Mouse (Mus musculus): ENCODE results near the gene Mrs2. TPM values are rescaled to one million over a fixed set of nuclear protein-coding genes. Genes with fewer than 3 reads are reported as not detected.

Mrs2 gene
- total RNA-seq (2021): 10 to 100 TPM; 50.1 to 61.3 TPM
- long read RNA-seq, experiment 1, full-length matches to known transcripts: 21 of 27 reads
- long read RNA-seq, experiment 1, partial matches to known transcripts: 1 of 27 reads
- long read RNA-seq, experiment 1, other reads (novel, unspliced or antisense): 5 of 27 reads
- long read RNA-seq, experiment 2, full-length matches to known transcripts: 36 of 49 reads
- long read RNA-seq, experiment 2, partial matches to known transcripts: 2 of 49 reads
- long read RNA-seq, experiment 2, other reads (novel, unspliced or antisense): 11 of 49 reads

DNA sequence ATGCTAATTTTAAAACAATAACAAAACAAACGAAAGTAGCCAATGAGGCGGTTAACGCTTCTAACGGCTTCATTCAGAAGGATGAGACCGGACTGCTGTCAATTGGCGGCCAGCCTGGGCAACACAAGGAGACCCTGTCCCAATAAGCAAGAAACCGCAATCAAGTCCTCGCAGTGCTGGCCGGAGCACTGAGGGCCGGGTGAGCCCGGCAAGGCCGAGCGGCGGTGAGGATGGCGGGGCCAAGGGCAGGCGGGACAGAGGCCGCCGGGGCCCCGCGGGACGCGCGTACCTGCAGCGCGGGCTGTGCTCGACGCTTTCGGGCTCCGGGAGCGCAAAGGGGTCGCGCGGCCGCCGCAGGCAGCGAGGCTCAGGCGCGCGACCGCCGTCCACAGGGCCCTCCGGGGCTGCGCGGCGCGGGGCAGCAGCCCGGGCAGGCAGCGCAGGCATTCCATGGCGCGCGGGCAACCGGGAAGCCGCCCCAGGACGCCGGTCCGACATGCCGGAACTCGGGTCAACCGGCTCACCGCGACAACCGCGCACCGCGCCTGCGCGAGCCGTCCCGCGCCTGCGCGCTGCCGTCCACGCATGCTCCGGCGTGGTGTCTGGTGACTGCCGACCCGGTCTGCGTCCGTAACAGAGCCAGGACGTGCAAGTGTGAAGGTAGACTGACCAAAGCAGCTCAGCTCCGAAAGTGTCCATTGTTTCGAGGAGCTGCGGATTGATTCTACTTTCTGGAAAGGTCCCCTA is at the start of gene Mrs2:
TSS of gene Mrs2 (minus strand) at position 587 of the 747 bp plus-strand sequence.
- peak; percentile 89 to 90 for DNase-seq (ENCODE audit: low spot score in 2 of 2)

DNA sequence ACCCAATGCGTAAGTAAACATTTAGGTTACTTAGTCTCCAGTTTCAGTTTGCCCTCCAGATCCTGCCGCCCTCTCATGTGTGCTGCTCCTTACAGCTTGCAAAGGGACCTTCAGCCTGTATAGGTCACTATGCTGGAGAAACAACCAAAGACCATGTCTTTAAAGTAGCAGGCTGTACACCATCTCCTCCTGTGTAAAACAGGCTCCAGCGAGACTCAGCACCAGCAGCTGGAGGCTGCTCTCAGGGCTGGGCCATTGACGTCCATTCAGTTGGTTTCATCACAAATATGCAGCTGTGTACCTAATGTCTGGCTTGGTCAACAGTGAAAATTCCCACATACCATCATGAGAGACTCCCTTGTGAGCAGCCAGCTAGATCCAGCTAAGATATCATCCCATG is 49.6 kb upstream of the Mrs2 start:
- no peak for DNase-seq (ENCODE audit: low spot score in 2 of 2)

DNA sequence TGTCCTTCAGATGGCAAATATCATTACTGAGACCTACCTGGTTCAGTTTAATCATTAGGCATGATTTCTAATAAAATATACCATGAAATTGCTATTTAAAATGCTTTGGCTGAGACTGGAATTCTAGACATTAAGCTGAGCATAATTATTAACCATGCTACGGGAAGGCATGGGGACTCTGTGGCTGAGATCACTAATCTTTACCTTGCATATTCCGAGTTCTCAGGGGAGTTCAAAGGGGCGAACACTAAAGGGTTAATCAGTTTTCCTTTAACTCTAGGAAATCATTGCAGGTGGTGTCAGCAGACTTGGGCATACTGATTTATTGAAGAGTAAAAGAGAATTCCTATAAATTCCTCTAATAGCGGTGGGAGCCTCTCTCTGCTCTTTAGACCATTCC is 47.0 kb upstream of the Mrs2 start:
- DNase-seq (ENCODE audit: low spot score in 2 of 2): no peak

DNA sequence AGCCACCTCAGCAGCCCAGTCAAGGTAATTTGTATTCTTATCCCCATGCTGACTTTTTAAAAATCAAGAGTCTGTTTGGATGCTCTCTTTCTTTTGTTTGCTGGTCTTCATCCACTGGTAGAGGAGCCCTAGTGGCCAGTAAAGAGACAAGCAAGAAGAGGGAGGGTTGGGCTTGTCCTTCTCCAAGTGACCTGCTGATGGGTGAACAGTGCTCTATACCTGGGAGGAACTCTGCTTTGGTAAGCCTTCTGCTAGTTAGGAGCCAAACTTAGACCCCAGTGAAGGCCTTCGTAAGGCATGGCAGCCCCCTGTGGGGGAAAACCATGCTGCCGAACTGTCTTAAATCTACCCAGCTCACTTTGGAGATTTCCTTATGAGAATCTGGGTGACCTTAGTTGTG is 46.5 kb upstream of the Mrs2 start:
- DNase-seq (ENCODE audit: low spot score in 2 of 2): no peak

DNA sequence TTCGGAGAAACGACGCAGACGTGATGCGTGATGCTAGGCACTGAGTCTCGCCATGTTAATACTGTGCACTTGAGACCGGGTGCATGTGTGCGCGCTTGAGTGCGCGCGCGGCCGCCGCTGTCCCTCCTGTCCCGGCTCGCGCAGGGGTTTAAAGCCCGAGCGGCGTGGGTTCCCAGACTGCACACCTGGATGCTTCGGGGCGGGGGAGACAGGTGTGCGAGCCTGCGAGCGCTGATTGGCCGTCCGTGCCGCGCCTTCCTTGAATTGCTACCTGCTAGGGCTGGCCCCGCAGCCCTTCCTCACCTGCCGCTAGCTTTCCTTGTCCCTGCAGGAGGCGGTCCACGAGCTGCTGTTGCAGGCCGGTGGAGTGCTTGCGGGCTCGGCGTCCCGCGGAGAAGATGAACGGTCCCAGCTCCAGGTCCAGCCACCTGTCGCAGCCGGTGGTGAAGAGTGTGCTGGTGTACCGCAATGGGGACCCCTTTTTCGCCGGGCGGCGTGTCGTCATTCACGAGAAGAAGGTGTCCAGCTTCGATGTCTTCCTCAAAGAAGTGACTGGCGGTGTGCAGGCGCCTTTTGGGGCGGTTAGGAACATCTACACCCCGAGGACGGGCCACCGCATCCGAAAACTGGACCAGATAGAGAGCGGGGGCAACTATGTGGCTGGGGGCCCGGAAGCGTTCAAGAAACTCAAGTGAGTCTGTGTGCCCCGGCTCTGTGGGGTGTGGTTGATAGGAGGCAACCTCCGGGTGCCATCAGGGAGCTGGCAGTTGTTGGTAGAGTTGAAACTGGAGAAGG is 35.9 kb upstream of the Mrs2 start, which contains the start of gene Dcdc2a:
TSS of gene Dcdc2a (plus strand) at position 132 of the 795 bp plus-strand sequence.
- DNase-seq (ENCODE audit: low spot score in 2 of 2): no peak

DNA sequence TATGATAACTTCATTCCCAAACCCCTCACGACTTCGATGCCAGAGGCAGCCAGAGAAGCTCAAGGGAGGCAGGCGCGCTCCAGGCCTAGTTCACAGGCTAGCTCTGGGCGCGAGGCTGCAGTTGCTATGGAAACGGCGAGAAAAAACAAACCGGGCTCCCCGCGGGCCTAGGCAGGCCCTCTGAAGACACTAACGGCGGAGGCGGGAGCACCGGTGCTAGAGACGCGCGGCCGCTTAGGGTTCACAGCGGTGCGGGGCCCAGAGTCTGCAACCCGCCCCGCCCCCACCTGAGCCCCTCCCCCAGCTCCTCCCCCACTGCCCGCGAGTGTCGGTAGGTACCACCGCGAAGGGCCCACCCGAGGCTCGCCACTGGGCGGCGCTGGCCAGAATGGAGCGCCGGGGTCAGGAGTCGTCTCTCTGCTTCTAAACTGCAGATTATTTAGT is 35.0 kb upstream of the Mrs2 start:
- peak; percentile 20 to 31 for DNase-seq (ENCODE audit: low spot score in 2 of 2)

DNA sequence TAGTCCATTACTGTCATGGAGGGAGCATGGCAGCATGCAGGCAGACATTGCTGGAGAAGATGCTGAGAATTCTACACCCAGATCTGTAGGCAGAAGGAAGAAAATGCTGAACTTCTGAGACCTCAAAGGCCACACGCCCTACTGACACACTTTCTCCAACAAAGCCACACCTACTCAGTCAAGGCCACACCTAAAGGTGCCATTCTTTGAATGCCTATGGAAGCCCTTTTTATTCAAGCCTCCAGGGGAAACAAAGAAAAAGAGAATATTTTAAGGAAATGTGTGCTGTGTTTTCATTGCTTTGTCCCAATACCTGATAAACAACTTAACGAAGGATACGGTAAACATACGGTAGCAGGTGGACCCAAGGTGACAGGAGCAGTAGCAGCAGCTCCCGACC is 32.5 kb upstream of the Mrs2 start:
- DNase-seq (ENCODE audit: low spot score in 2 of 2): no peak

DNA sequence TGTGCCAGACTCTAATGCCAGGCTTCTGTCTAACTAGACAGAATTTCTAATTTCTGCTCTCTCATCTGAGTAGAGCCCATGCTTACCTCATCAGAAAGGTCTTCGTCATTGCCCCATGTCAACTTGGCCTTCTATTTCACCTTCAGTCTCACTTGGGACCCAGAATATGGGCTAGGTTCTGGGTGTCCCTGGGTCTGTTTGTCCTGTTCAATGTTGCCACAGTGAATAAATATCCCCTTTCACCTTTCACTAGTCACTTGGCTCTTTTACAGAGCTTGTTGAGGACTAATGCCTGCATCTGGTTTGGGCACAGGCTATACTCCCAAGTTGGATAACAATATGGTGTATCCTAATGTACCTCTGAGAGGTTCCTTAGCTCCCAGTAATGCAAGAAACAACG is 19.3 kb upstream of the Mrs2 start:
- no peak for DNase-seq (ENCODE audit: low spot score in 2 of 2)

DNA sequence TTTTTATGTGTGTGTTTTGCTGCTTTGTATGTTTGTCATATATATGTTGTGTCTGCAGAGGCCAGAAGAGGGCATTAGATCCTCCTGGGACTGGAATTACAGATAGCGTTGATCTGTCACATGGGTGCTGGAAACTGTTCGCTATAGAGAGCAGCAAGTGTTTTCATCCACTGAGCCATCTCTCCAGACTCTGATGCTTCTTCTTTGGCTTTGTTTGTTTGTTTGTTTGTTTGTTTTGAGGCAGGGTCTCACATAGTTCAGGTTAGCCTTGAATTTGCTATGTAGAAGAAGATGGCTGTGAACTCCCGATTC is 6.9 kb upstream of the Mrs2 start:
- no peak for DNase-seq (ENCODE audit: low spot score in 2 of 2)

DNA sequence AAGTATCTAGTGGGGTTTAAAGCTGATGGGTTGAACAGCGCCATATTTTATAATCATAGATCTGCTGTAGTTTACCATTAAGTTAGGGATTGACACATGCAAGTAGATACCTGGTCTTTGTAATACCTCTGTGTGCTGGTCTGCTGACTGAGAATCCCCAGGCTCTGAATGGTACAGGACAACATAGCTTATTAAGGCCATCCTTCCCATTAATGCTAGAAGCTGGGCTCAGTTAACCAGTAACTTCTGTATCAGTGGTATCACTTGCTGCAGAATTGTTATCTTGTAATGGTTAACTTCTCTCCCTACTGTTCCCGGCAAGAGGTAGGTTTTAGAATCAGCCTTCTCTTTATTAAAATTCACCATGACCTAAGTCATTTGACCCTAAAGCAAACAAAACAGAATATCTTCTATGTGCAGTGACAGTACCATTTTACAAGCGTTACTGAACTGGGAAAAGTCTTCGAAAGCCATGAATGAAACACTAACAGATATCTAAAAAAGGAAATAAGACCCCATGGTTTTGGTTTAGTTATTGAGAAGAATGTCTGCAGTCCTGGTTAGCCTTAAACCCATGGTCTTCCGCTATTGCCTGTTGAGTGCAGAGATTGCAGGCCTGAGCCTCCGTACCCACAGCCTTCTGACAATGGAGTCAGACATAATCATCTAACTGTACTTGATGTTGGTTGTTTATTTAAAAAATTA is 6.4 kb upstream of the Mrs2 start:
- DNase-seq (ENCODE audit: low spot score in 2 of 2): no peak

DNA sequence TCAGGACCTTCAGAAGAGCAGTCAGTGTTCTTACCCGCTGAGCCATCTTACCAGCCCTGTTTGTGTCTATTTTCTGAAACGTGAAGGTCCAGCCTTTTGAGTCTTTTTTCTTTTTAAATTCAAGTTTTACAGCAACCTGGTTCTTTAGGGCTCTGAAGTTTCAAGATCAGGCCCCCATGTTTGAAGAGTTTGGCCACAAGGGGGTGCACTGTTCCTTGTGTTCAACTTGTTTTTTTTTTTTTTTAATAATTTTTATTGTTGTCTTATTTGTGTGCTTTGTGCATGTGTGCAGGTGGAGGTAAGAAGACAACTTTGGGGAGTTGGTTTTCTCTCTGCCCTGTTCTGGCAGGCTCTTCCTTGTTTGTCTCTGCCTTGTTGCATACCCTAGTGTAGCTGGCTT is 4.5 kb upstream of the Mrs2 start:
- DNase-seq (ENCODE audit: low spot score in 2 of 2): peak; percentile 25 to 34

DNA sequence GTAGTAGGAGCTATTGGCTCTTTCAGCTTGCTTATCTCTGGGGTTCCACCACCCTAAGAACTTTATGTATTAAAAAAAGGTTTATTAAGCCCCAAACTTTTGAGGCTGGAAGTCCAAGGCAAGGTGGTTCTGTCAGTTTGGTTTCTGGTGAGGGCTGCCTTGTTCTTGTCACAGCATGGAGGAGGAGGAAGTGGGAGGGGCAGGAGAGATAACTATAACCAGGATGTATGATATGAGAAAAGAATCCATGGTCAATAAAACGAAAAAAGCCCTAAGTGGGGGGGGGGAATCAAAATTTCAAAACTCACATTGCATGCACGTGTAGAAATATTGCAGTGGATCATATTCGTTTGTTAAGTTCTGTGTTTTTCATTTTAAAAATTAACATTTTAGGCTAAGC is 3.0 kb upstream of the Mrs2 start:
- DNase-seq (ENCODE audit: low spot score in 2 of 2): no peak

DNA sequence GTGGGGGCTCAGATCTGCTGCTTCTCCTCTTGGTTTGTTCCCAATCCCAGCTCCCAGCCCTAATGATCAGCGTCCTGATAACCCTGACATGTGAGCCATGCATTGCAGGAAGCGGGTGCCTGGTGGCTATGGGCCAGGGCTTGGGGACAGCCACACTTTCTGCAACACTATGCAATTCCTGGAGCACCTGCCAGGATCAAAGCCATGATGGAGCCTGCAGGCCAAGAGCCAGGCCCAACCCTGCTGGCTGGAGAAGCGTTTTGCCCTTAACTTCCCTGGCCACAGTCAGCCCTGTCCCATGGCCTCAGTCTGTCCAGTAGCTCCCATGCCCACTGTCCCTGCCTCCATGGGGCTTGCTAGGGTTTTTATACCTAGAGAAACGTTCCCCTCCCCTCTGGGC is 2.2 kb upstream of the Mrs2 start:
- no peak for DNase-seq (ENCODE audit: low spot score in 2 of 2)

DNA sequence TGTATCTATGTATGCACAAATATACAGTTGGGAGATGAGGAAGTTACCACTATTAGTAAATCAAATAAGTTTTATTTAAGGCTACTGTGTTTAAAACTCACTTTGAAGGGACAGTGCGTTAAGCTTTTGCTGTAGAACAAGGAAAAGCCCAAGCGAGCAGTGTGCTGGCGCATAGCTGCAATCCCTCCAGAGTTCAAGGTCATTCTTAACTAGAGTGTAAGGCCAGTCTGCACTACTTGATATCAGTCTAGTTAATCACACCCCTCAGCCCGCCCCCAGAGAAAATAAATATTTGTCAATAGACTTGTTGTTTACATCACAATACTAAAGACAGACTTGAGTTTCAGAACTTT is 337 bp upstream of the Mrs2 start:
- no peak for DNase-seq (ENCODE audit: low spot score in 2 of 2)

DNA sequence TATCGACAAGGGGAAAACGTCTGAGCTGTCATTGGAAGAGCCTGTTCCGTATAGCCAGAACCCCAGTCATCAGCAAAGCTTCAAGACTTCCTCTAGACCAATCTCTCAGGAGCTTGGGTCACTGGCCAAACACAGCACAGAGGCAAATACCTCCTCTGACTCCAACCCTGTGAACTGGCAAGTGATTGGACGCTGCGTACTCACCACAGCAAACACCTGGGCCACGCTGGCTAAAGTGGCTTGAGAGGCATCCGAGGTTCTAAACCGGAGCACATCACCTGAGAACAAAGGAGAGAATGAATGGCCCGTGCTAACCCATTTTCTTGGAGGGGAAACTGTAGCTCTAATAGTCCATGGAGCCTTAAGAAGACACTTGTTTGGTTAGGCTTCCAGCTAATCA is 1.9 kb downstream of the Mrs2 start:
- no peak for DNase-seq (ENCODE audit: low spot score in 2 of 2)

DNA sequence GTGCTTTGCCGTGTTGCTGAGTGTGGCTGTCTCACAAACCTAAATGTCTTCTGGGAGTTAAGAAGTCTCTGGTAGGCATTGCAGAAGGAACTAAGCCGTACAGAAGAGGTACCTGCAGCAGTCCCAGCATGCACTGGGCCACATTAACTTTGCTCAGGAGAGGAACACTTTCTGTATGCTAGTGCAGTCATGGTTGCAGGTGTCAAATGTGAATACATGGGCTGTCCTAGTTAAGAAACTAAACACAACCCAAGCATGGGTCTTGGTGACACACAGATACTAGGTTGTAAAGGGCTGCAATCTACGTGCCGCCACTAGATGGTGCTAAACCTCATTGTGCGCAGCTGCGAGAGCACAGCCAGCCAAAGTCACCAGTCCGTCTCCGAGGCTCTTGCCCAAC is 13.1 kb downstream of the Mrs2 start:
- peak; percentile 41 to 42 for DNase-seq (ENCODE audit: low spot score in 2 of 2)

DNA sequence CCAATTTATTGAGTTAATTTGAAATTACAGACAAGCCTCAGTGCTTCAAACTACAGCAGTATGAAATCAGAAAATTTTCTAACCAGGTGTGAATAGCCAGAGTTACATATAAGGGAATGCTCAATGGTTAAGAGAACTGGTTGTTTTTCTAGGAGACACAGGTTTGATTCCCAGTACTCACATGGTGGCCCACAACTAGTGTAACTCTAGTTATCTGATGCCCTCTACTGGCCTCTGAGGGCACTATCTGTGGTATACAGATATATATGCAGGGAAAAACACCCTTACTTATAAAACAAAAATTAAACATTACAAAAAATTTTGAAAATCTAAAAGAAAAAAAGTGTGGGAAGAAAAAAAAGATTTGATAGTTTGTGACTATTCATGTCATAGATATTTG is 17.2 kb downstream of the Mrs2 start:
- peak in 1 of 2 experiments; percentile 12 for DNase-seq (ENCODE audit: low spot score in 2 of 2)

DNA sequence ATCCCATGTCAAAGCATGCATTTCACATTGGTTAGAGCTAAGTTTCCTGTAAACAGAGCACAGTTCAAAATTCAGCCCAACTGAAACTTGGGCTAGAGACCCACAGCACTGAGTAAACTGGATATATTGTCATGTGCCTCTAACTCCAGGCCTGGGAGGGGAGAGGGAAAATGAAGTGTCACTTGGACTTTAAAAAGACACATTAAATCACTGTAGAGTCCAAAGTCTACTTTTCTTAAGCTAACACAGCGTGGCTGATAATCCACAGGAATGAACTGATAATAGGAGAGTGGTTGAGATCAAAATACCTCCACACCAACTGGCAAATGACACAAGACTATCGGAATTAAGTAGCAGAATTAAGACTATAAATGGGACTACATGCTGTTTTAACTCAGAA is 20.6 kb downstream of the Mrs2 start:
- no peak for DNase-seq (ENCODE audit: low spot score in 2 of 2)

DNA sequence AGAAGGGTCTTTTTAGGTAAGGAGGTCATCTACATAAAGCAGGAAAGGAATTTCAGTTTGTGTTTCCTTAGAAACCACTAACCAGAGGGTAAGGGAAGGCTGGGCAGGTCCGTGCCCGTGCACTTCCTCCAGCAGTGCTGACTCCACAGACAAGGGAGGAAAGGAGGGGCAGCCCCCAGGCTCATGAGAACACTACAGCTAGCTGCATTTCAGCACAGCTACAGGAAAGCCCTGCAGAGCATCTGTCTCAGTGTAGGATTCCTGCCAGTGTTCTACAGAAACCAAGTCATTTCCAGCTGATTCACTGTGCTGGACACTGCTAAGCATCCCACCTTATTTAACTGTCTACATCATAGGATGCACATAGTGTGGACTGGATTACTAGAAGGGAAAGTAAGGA is 27.0 kb downstream of the Mrs2 start:
- DNase-seq (ENCODE audit: low spot score in 2 of 2): no peak

DNA sequence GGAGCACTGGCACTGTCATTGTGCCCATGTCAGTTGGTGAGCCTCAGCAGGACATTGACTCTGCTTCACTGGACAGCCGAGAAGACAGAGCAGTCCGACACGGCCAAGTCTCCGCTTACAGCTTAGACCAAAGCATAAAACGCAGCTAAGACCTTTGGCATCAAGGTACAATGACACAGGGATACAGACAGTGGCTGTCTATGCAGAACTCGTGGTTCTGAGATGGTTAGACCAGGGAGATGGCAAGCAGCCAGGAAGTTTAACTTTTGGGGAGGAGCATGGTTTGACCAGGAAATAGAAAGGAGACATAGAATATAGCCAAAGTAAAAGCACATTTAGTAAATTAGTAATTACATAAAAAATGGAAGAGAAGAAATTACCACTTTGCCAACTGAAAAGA is 31.2 kb downstream of the Mrs2 start:
- no peak for DNase-seq (ENCODE audit: low spot score in 2 of 2)

DNA sequence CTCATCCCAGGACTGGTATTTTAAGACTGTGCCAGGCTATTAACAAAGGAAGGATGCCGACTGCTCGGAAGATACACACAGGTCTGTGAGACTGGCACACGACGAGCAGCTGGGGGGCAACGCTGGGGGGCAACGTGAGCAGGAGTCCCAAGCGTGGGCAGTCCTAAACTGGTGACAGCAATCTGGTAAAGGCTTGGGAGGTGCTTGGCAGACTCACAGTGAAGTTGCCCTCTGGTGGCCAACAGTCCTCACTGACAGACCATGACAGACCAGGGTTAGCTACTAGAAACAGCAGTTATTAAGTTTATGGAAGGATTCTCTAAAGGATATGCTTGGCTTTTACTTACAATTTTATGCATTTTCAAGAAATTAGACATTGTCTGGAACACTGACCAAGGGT is 31.8 kb downstream of the Mrs2 start:
- DNase-seq (ENCODE audit: low spot score in 2 of 2): peak; percentile 44 to 54

DNA sequence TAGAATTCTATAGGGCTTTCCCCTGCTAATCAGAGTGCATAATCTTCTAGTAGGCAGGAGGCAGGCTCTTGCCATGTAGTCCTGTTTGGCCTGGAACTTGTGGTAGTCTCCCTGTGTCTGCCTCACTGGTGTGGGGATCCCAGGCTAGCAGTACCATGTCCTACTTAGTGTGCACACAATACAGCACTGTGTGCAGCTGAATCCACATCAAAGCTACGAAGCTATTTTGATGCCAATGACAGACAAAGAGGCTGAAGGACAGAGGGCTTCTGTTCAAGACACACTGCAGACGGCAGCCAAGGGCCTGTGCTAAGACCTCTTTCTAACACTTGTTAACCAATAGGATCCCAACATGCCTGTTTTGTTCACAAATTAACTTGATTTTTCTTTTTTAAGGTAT is 34.7 kb downstream of the Mrs2 start:
- no peak for DNase-seq (ENCODE audit: low spot score in 2 of 2)
